Mouse (Mus musculus): Measurements from ENCODE around the gene St3gal2.

DNA sequence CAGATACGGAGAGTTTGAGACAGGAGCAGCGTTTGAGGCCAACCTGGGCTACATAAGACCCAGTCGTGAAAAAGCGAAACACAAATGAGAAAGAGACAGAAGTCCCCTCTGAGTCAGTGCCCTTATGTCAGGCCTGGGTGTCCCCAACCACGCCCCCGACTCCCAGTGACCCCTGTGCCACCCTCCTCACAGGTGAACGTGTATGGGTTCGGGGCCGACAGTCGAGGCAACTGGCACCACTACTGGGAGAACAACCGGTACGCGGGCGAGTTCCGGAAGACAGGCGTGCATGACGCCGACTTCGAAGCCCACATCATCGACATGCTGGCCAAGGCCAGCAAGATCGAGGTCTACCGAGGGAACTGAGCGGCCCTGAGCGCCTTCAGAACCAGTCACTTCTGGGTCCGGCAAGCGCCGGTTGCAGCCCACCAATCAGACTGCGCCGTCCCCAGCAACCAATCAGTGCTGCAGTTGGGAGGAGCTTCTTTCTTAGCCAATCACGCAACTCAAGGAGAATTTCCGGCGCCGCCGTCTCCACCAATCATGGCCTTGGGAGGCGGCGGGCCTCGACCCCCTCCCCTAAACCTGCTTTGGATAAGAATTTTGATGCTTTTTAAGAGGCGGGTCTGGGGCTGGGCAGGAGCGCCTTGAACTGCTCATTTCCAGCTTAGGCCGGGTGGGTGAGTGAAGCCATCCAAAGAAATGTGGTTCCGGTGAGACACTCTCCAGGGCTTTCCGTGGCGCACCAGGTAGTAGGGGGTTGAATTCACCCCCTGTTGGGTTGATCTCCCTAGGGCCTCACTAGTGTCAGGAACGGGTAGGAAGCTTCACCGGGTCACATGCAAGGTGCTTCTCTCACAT is 50.4 kb downstream of the St3gal2 start:
- TF ChIP-seq CTCF (IDR thresholded peaks at IDR 0.05; ENCODE audit: extremely low read depth, insufficient read length, insufficient replicate concordance, low read depth, low read length) = no peak
- TF ChIP-seq POLR2A (IDR thresholded peaks at IDR 0.05; ENCODE audit: low read depth, low read length) = no peak

All from small intestine, adult 2 months (tissue).